Mouse (Mus musculus): ENCODE data around the gene Tfap2e.
A peak's percentile ranks its signal among the peaks of the same experiment; 100 is the strongest.

Tfap2e gene

GRCm38 (mm10) chr4:126752608-126753141 lies 16.6 kb upstream of the Tfap2e start:
- ATAC-seq (ENCODE audit: insufficient number of reproducible peaks, low FRiP score, low TSS enrichment): no peak

GRCm38 (mm10) chr4:126752024-126752607 lies 16.1 kb upstream of the Tfap2e start:
- ATAC-seq (ENCODE audit: insufficient number of reproducible peaks, low FRiP score, low TSS enrichment): no peak

GRCm38 (mm10) chr4:126751556-126752023 lies 15.6 kb upstream of the Tfap2e start:
- ATAC-seq (ENCODE audit: insufficient number of reproducible peaks, low FRiP score, low TSS enrichment): no peak

- no peak for ATAC-seq (ENCODE audit: insufficient number of reproducible peaks, low FRiP score, low TSS enrichment)
Observed at GRCm38 (mm10) chr4:126750863-126751555, 15.0 kb upstream of the Tfap2e start.

GRCm38 (mm10) chr4:126750046-126750683 lies 14.1 kb upstream of the Tfap2e start:
- ATAC-seq (ENCODE audit: insufficient number of reproducible peaks, low FRiP score, low TSS enrichment): no peak

GRCm38 (mm10) chr4:126749553-126749952 lies 13.5 kb upstream of the Tfap2e start:
- ATAC-seq (ENCODE audit: insufficient number of reproducible peaks, low FRiP score, low TSS enrichment): no peak

- no peak for ATAC-seq (ENCODE audit: insufficient number of reproducible peaks, low FRiP score, low TSS enrichment)
Observed at GRCm38 (mm10) chr4:126748381-126748780, 12.3 kb upstream of the Tfap2e start.

- ATAC-seq (ENCODE audit: insufficient number of reproducible peaks, low FRiP score, low TSS enrichment): no peak
Observed at GRCm38 (mm10) chr4:126746194-126746840, 10.3 kb upstream of the Tfap2e start.

- ATAC-seq (ENCODE audit: insufficient number of reproducible peaks, low FRiP score, low TSS enrichment): no peak
Observed at GRCm38 (mm10) chr4:126745506-126746193, 9.6 kb upstream of the Tfap2e start.

- no peak for ATAC-seq (ENCODE audit: insufficient number of reproducible peaks, low FRiP score, low TSS enrichment)
Observed at GRCm38 (mm10) chr4:126744831-126745230, 8.8 kb upstream of the Tfap2e start.

- no peak for ATAC-seq (ENCODE audit: insufficient number of reproducible peaks, low FRiP score, low TSS enrichment)
Observed at GRCm38 (mm10) chr4:126743713-126744112, 7.7 kb upstream of the Tfap2e start.

- ATAC-seq (ENCODE audit: insufficient number of reproducible peaks, low FRiP score, low TSS enrichment): no peak
Observed at GRCm38 (mm10) chr4:126742976-126743375, 6.9 kb upstream of the Tfap2e start.

- peak; percentile 49; the same call in 1 of the 2 replicates for ATAC-seq (ENCODE audit: insufficient number of reproducible peaks, low FRiP score, low TSS enrichment)
Observed at GRCm38 (mm10) chr4:126741448-126741847, 5.4 kb upstream of the Tfap2e start.

- no peak for ATAC-seq (ENCODE audit: insufficient number of reproducible peaks, low FRiP score, low TSS enrichment)
Observed at GRCm38 (mm10) chr4:126739966-126740676, 4.1 kb upstream of the Tfap2e start.

- ATAC-seq (ENCODE audit: insufficient number of reproducible peaks, low FRiP score, low TSS enrichment): no peak
Observed at GRCm38 (mm10) chr4:126735382-126736000, 549 bp downstream of the Tfap2e start.

- ATAC-seq (ENCODE audit: insufficient number of reproducible peaks, low FRiP score, low TSS enrichment): no peak
Observed at GRCm38 (mm10) chr4:126734700-126735381, 1.2 kb downstream of the Tfap2e start.

- ATAC-seq (ENCODE audit: insufficient number of reproducible peaks, low FRiP score, low TSS enrichment): no peak
Observed at GRCm38 (mm10) chr4:126734001-126734603, 1.9 kb downstream of the Tfap2e start.

All from cerebellum, adult (tissue).